In the genomic region with DNA sequence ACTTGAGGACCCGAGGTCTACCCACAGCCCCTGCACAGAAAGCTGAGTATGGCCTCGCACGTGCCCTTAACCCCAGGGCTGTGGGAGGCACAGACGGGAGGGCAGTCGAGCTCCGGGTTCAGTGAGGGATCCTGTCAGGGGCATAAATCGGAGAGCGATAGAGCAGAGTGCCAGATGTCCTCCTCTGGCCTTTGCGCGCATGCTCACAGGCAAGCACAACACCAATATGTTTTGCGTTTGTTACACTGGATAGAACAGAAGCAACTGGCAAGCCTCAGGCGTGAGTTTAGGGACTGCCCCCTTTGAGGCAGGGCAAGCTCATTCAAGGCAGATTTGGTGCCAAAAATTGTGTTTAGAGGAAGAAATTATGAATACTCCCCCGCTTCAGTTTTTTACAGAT, we compare ENCODE assay signal across 11 mouse cellular contexts. TPM values are rescaled to one million over a fixed set of nuclear protein-coding genes. Genes with fewer than 3 reads are reported as not detected.
A peak's percentile ranks its signal among the peaks of the same experiment; 100 is the strongest.
DNase-seq lines count a peak whose midpoint lies in the region; ATAC-seq lines count a peak whose summit lies in the region.
"Had no signal": no experiment of that assay in that cellular context is flagged by ENCODE, and none has a peak within 500 bp of the region (broad histone marks: within the 10 kb centered on the region; RNA-seq: fewer than 3 reads in every experiment).

No protein-coding gene starts in this region.

- no peak overlapping the region for H3K27ac ChIP-seq in kidney, embryonic 16.5 days (ENCODE audit: low read length)
- H3K27ac ChIP-seq in embryonic facial prominence, embryonic 15.5 days (replicated peaks), result no peak overlapping the region
- H3K27ac ChIP-seq: heart, embryonic 13.5 days; midbrain, embryonic 12.5 days had no signal

- no peak overlapping the region for H3K4me3 ChIP-seq in kidney, embryonic 16.5 days (ENCODE audit: low read length)
- H3K4me3 ChIP-seq in embryonic facial prominence, embryonic 15.5 days (replicated peaks), result no peak overlapping the region
- H3K4me3 ChIP-seq: heart, embryonic 13.5 days; midbrain, embryonic 12.5 days had no signal

- H3K4me2 ChIP-seq in kidney, embryonic 16.5 days (replicated peaks; ENCODE audit: low read depth, low read length), result no peak overlapping the region
- H3K4me2 ChIP-seq in embryonic facial prominence, embryonic 15.5 days (replicated peaks), result peak overlapping the region; percentile 3; the same call in 1 of the 2 replicates
- H3K4me2 ChIP-seq: heart, embryonic 13.5 days; midbrain, embryonic 12.5 days had no signal

- 31% methylated on average over 13 of the region's 13 CpGs for WGBS in kidney, embryonic 16.5 days
- WGBS in embryonic facial prominence, embryonic 15.5 days, result 35% methylated on average over 13 of the region's 13 CpGs

- peaks cover 39% of the 10 kb centered on the region for H3K4me1 ChIP-seq in kidney, embryonic 16.5 days (ENCODE audit: insufficient read depth, low read length)
- peaks cover 16% of the 10 kb centered on the region for H3K4me1 ChIP-seq in embryonic facial prominence, embryonic 15.5 days
- H3K4me1 ChIP-seq: heart, embryonic 13.5 days had no signal

- no peaks in the 10 kb centered on the region for H3K36me3 ChIP-seq in kidney, embryonic 16.5 days (ENCODE audit: insufficient read depth, low read length)
- no peaks in the 10 kb centered on the region for H3K36me3 ChIP-seq in embryonic facial prominence, embryonic 15.5 days
- H3K36me3 ChIP-seq: midbrain, embryonic 12.5 days had no signal

- no peaks in the 10 kb centered on the region for H3K27me3 ChIP-seq in kidney, embryonic 16.5 days (ENCODE audit: insufficient read depth, low read length)
- no peaks in the 10 kb centered on the region for H3K27me3 ChIP-seq in embryonic facial prominence, embryonic 15.5 days
- H3K27me3 ChIP-seq: heart, embryonic 13.5 days; midbrain, embryonic 12.5 days had no signal

- DNase-seq in embryo, embryonic 10 days (ENCODE audit: low spot score), result peak; percentile 53
- DNase-seq in embryo, embryonic 9.5 days (ENCODE audit: extremely low spot score), result no peak
- no peak for DNase-seq in kidney, adult 9 months
- DNase-seq in lung, postnatal 14 days, result peak; percentile 28
- no peak for DNase-seq in thymus, postnatal 25 days
- DNase-seq: cerebellum, adult 8-10 months had no signal

- H3K9me3 ChIP-seq in kidney, embryonic 16.5 days (ENCODE audit: low read length), result no peaks in the 10 kb centered on the region
- no peaks in the 10 kb centered on the region for H3K9me3 ChIP-seq in embryonic facial prominence, embryonic 15.5 days (replicated peaks)
- H3K9me3 ChIP-seq: heart, embryonic 13.5 days; midbrain, embryonic 12.5 days had no signal

- H3K9ac ChIP-seq in kidney, embryonic 16.5 days (replicated peaks; ENCODE audit: low read length), result no peak overlapping the region
- H3K9ac ChIP-seq in embryonic facial prominence, embryonic 15.5 days, result no peak overlapping the region
- H3K9ac ChIP-seq: heart, embryonic 13.5 days; midbrain, embryonic 12.5 days had no signal

- peak; percentile 63; the same call in 1 of the 2 replicates for ATAC-seq in kidney, embryonic 16.5 days (ENCODE audit: low FRiP score, low TSS enrichment)
- no peak for ATAC-seq in embryonic facial prominence, embryonic 15.5 days (ENCODE audit: insufficient number of reproducible peaks, low FRiP score, low TSS enrichment, low read depth)
- ATAC-seq in megakaryocyte-erythroid progenitor cell, adult 5-6 weeks (replicated peaks; ENCODE audit: low FRiP score, low TSS enrichment, poor library complexity, severe bottlenecking), result no peak

RNA-seq across cellular contexts. Expression of a gene that starts 53.3 kb away (rescaled TPM):
- 0.22 and 0.49 TPM in 2 replicates for polyA plus RNA-seq in kidney, embryonic 16.5 days (2015; fragmentation: Nextera tagmentation; extraction: Ambion mirVana)
- 0.11 and 0.33 TPM in 2 replicates for polyA plus RNA-seq in embryonic facial prominence, embryonic 15.5 days (2015; fragmentation: Nextera tagmentation; extraction: Ambion mirVana)
- total RNA-seq in megakaryocyte-erythroid progenitor cell, adult 5-6 weeks (2014; fragmentation: Nextera tagmentation), result not detected in 2 replicates
- total RNA-seq in megakaryocyte-erythroid progenitor cell, adult 5-6 weeks (2017), result not detected in 2 replicates

Comparison
In these comparisons a context has a peak if more than half of its experiments do, and no peak if none do; other contexts are left out.
1. DNase-seq: peak in embryo, embryonic 10 days (single experiment) and lung, postnatal 14 days (single experiment); none in embryo, embryonic 9.5 days (single experiment), kidney, adult 9 months (single experiment) and thymus, postnatal 25 days (single experiment).